Mouse (Mus musculus) embryonic fibroblast, embryonic 13.5 days (primary cell): ENCODE measurements at regions not wholly inside any gene's neighbourhood (a gene's known extent, or its start where the extent isn't known, plus 50 kb on each side); places are given as distances from the start of the nearest gene placed in this dataset.

Experiments used
- CTCF ChIP-seq: IDR thresholded peaks from 2 replicates; pipeline ENCODE4 v1.5.1; 2011; ENCODE audit warnings: mild to moderate bottlenecking, control low read depth, low read length, moderate library complexity, borderline replicate concordance; ENCODE audit not compliant: insufficient read depth
- POLR2A ChIP-seq: IDR thresholded peaks from 2 replicates; pipeline ENCODE4 v1.6.1; 2011; ENCODE audit warnings: low read depth, mild to moderate bottlenecking, control low read depth, low read length, moderate library complexity

GRCm38 (mm10) chr12:51165186-51165585 is 182.7 kb upstream of the G2e3 start:
- TF ChIP-seq POLR2A (no peak), CTCF (no peak)
